Mouse (Mus musculus): ENCODE data around the gene Bik.

The Bik gene

GRCm38 (mm10) chr15:83530233-83530632 is 3.6 kb downstream of the Bik start:
- Histone ChIP-seq H3K4me1 (replicated peaks; ENCODE audit: low read depth, low read length) (peaks cover 84% of the 10 kb centered on the region), H3K4me3 (replicated peaks; ENCODE audit: low read length) (0 out of 2 replicates have a peak overlapping the region, but pooled peaks have one; percentile 3), H3K9me3 (ENCODE audit: low read length) (no peaks in the 10 kb centered on the region), H3K36me3 (ENCODE audit: insufficient read depth, low read length) (peaks cover 5% of the 10 kb centered on the region; the same call in 1 of the 2 replicates), H3K27me3 (ENCODE audit: insufficient read depth, low read length) (peaks cover 33% of the 10 kb centered on the region)
- TF ChIP-seq NANOG (IDR thresholded peaks at IDR 0.05; ENCODE audit: borderline replicate concordance, low read length), result no peak
- TF ChIP-seq CTCF (conservative IDR thresholded peaks at IDR 0.05; ENCODE audit: low read length), result no peak
- TF ChIP-seq POU5F1 (IDR thresholded peaks at IDR 0.05; ENCODE audit: borderline replicate concordance, low read length), result no peak

- 0 out of 2 replicates have a peak overlapping the region, but pooled peaks have one; percentile 3 for H3K4me3 ChIP-seq (replicated peaks; ENCODE audit: low read length)
- peaks cover 85% of the 10 kb centered on the region for H3K4me1 ChIP-seq (replicated peaks; ENCODE audit: low read depth, low read length)
- TF ChIP-seq NANOG (IDR thresholded peaks at IDR 0.05; ENCODE audit: borderline replicate concordance, low read length), result no peak
- no peak for TF ChIP-seq CTCF (conservative IDR thresholded peaks at IDR 0.05; ENCODE audit: low read length)
- H3K36me3 ChIP-seq (ENCODE audit: insufficient read depth, low read length), result peaks cover 5% of the 10 kb centered on the region; the same call in 1 of the 2 replicates
- H3K27me3 ChIP-seq (ENCODE audit: insufficient read depth, low read length), result peaks cover 28% of the 10 kb centered on the region
- H3K9me3 ChIP-seq (ENCODE audit: low read length), result no peaks in the 10 kb centered on the region
Observed at GRCm38 (mm10) chr15:83530688-83531087, 4.0 kb downstream of the Bik start.

- Histone ChIP-seq H3K4me3 (replicated peaks; ENCODE audit: low read length) (no peak overlapping the region), H3K4me1 (replicated peaks; ENCODE audit: low read depth, low read length) (peaks cover 83% of the 10 kb centered on the region), H3K36me3 (ENCODE audit: insufficient read depth, low read length) (peaks cover 5% of the 10 kb centered on the region; the same call in 1 of the 2 replicates), H3K9me3 (ENCODE audit: low read length) (no peaks in the 10 kb centered on the region), H3K27me3 (ENCODE audit: insufficient read depth, low read length) (peaks cover 17% of the 10 kb centered on the region)
- TF ChIP-seq NANOG (IDR thresholded peaks at IDR 0.05; ENCODE audit: borderline replicate concordance, low read length), result no peak
- peak; percentile 78 for TF ChIP-seq CTCF (conservative IDR thresholded peaks at IDR 0.05; ENCODE audit: low read length)
- no peak for TF ChIP-seq POU5F1 (IDR thresholded peaks at IDR 0.05; ENCODE audit: borderline replicate concordance, low read length)
Observed at GRCm38 (mm10) chr15:83531961-83532469, 5.4 kb downstream of the Bik start.

- no peak for TF ChIP-seq POU5F1 (IDR thresholded peaks at IDR 0.05; ENCODE audit: borderline replicate concordance, low read length)
- no peak for TF ChIP-seq NANOG (IDR thresholded peaks at IDR 0.05; ENCODE audit: borderline replicate concordance, low read length)
- peaks cover 5% of the 10 kb centered on the region; the same call in 1 of the 2 replicates for H3K36me3 ChIP-seq (ENCODE audit: insufficient read depth, low read length)
- peaks cover 79% of the 10 kb centered on the region for H3K4me1 ChIP-seq (replicated peaks; ENCODE audit: low read depth, low read length)
- no peaks in the 10 kb centered on the region for H3K9me3 ChIP-seq (ENCODE audit: low read length)
- H3K27me3 ChIP-seq (ENCODE audit: insufficient read depth, low read length), result peaks cover 11% of the 10 kb centered on the region
- no peak overlapping the region for H3K4me3 ChIP-seq (replicated peaks; ENCODE audit: low read length)
Observed at GRCm38 (mm10) chr15:83532606-83533005, 5.9 kb downstream of the Bik start.

- peaks cover 5% of the 10 kb centered on the region; the same call in 1 of the 2 replicates for H3K36me3 ChIP-seq (ENCODE audit: insufficient read depth, low read length)
- peaks cover 73% of the 10 kb centered on the region for H3K4me1 ChIP-seq (replicated peaks; ENCODE audit: low read depth, low read length)
- H3K9me3 ChIP-seq (ENCODE audit: low read length), result no peaks in the 10 kb centered on the region
- TF ChIP-seq POU5F1 (IDR thresholded peaks at IDR 0.05; ENCODE audit: borderline replicate concordance, low read length) (no peak), CTCF (conservative IDR thresholded peaks at IDR 0.05; ENCODE audit: low read length) (no peak), NANOG (IDR thresholded peaks at IDR 0.05; ENCODE audit: borderline replicate concordance, low read length) (no peak)
- H3K27me3 ChIP-seq (ENCODE audit: insufficient read depth, low read length), result no peaks in the 10 kb centered on the region
- peak overlapping the region; percentile 35; the same call in 1 of the 2 replicates for H3K4me3 ChIP-seq (replicated peaks; ENCODE audit: low read length)
Observed at GRCm38 (mm10) chr15:83534960-83535889, 8.6 kb downstream of the Bik start.

GRCm38 (mm10) chr15:83535890-83536231 is 9.2 kb downstream of the Bik start:
- no peaks in the 10 kb centered on the region for H3K9me3 ChIP-seq (ENCODE audit: low read length)
- H3K27me3 ChIP-seq (ENCODE audit: insufficient read depth, low read length), result no peaks in the 10 kb centered on the region
- no peak for TF ChIP-seq CTCF (conservative IDR thresholded peaks at IDR 0.05; ENCODE audit: low read length)
- TF ChIP-seq POU5F1 (IDR thresholded peaks at IDR 0.05; ENCODE audit: borderline replicate concordance, low read length), result no peak
- TF ChIP-seq NANOG (IDR thresholded peaks at IDR 0.05; ENCODE audit: borderline replicate concordance, low read length), result no peak
- peak overlapping the region; percentile 35; the same call in 1 of the 2 replicates for H3K4me3 ChIP-seq (replicated peaks; ENCODE audit: low read length)
- peaks cover 67% of the 10 kb centered on the region for H3K4me1 ChIP-seq (replicated peaks; ENCODE audit: low read depth, low read length)
- peaks cover 1% of the 10 kb centered on the region; the same call in 1 of the 2 replicates for H3K36me3 ChIP-seq (ENCODE audit: insufficient read depth, low read length)

- Histone ChIP-seq H3K4me3 (replicated peaks; ENCODE audit: low read length) (no peak overlapping the region), H3K27me3 (ENCODE audit: insufficient read depth, low read length) (no peaks in the 10 kb centered on the region), H3K36me3 (ENCODE audit: insufficient read depth, low read length) (no peaks in the 10 kb centered on the region; the same call in 1 of the 2 replicates), H3K4me1 (replicated peaks; ENCODE audit: low read depth, low read length) (peaks cover 55% of the 10 kb centered on the region), H3K9me3 (ENCODE audit: low read length) (no peaks in the 10 kb centered on the region)
- TF ChIP-seq NANOG (IDR thresholded peaks at IDR 0.05; ENCODE audit: borderline replicate concordance, low read length) (no peak), CTCF (conservative IDR thresholded peaks at IDR 0.05; ENCODE audit: low read length) (no peak), POU5F1 (IDR thresholded peaks at IDR 0.05; ENCODE audit: borderline replicate concordance, low read length) (no peak)
Observed at GRCm38 (mm10) chr15:83538855-83539254, 12.2 kb downstream of the Bik start.

- Histone ChIP-seq H3K9me3 (ENCODE audit: low read length) (no peaks in the 10 kb centered on the region), H3K27me3 (ENCODE audit: insufficient read depth, low read length) (no peaks in the 10 kb centered on the region), H3K4me1 (replicated peaks; ENCODE audit: low read depth, low read length) (peaks cover 51% of the 10 kb centered on the region), H3K36me3 (ENCODE audit: insufficient read depth, low read length) (peaks cover 5% of the 10 kb centered on the region), H3K4me3 (replicated peaks; ENCODE audit: low read length) (no peak overlapping the region)
- TF ChIP-seq NANOG (IDR thresholded peaks at IDR 0.05; ENCODE audit: borderline replicate concordance, low read length) (no peak), POU5F1 (IDR thresholded peaks at IDR 0.05; ENCODE audit: borderline replicate concordance, low read length) (no peak), CTCF (conservative IDR thresholded peaks at IDR 0.05; ENCODE audit: low read length) (no peak)
Observed at GRCm38 (mm10) chr15:83539905-83540304, 13.2 kb downstream of the Bik start.

Measured in E14TG2a.4 (cell line).